Mouse (Mus musculus): ENCODE measurements around the gene Olfr112. TPM values are rescaled to one million over a fixed set of nuclear protein-coding genes. Genes with fewer than 3 reads are reported as not detected.
"Not testable (repeated sequence)": the region's sequence is repeated elsewhere in the genome, so short reads cannot be mapped to it uniquely, and the experiment has no call there.

Olfr112 gene
- total RNA-seq (2014; rRNA removed) (not detected in 2 replicates), polyA plus RNA-seq (2015; fragmentation: Nextera tagmentation; extraction: Ambion mirVana) (not detected in 2 replicates)

- ATAC-seq (ENCODE audit: low FRiP score) (no peak), DNase-seq (ENCODE audit: low spot score) (no peak)
- H3K9ac ChIP-seq (replicated peaks; ENCODE audit: low read length, poor library complexity, severe bottlenecking), result no peak within 1 kb of the TSS
- H3K4me1 ChIP-seq (ENCODE audit: insufficient read depth, low read length), result no peaks in the 10 kb centered on the region
- no peaks in the 10 kb centered on the region for H3K36me3 ChIP-seq (ENCODE audit: insufficient read depth, low read length)
- no peak within 1 kb of the TSS for H3K4me2 ChIP-seq (ENCODE audit: low read depth, low read length, poor library complexity, severe bottlenecking)
- no peak for TF ChIP-seq CTCF (IDR thresholded peaks at IDR 0.05)
- H3K9me3 ChIP-seq (ENCODE audit: low read length), result no peaks in the 10 kb centered on the region
- H3K27me3 ChIP-seq (ENCODE audit: insufficient read depth, low read length), result no peaks in the 10 kb centered on the region
- no peak within 1 kb of the TSS for H3K4me3 ChIP-seq (ENCODE audit: low read depth, low read length)
- no peak within 1 kb of the TSS for H3K27ac ChIP-seq (ENCODE audit: low read depth, low read length)
Observed at GRCm38 (mm10) chr17:37569351-37569750, at the start of gene Olfr112. TSS of gene Olfr112 (minus strand) at chr17:37569451.

GRCm38 (mm10) chr17:37592643-37593042, 23.4 kb upstream of the Olfr112 start, which contains the start of gene Olfr114:
TSS of gene Olfr114 (minus strand) at chr17:37592743.
- no peak for TF ChIP-seq CTCF (IDR thresholded peaks at IDR 0.05)

GRCm38 (mm10) chr17:37577563-37577962, 8.3 kb upstream of the Olfr112 start, which contains the start of gene Olfr113:
TSS of gene Olfr113 (minus strand) at chr17:37577663.
- no peak for DNase-seq (ENCODE audit: low spot score)
- H3K9ac ChIP-seq (replicated peaks; ENCODE audit: low read length, poor library complexity, severe bottlenecking), result no peak within 1 kb of the TSS
- TF ChIP-seq CTCF (IDR thresholded peaks at IDR 0.05), result no peak
- no peak within 1 kb of the TSS for H3K4me3 ChIP-seq (ENCODE audit: low read depth, low read length)
- no peaks in the 10 kb centered on the region for H3K4me1 ChIP-seq (ENCODE audit: insufficient read depth, low read length)
- no peak for ATAC-seq (ENCODE audit: low FRiP score)
- H3K27me3 ChIP-seq (ENCODE audit: insufficient read depth, low read length), result no peaks in the 10 kb centered on the region
- no peak within 1 kb of the TSS for H3K4me2 ChIP-seq (ENCODE audit: low read depth, low read length, poor library complexity, severe bottlenecking)
- H3K36me3 ChIP-seq (ENCODE audit: insufficient read depth, low read length), result no peaks in the 10 kb centered on the region
- H3K9me3 ChIP-seq (ENCODE audit: low read length), result no peaks in the 10 kb centered on the region
- H3K27ac ChIP-seq (ENCODE audit: low read depth, low read length), result no peak within 1 kb of the TSS

More at GRCm38 (mm10) chr17:37592643-37593042, 23.4 kb upstream of the Olfr112 start, which contains the start of gene Olfr114:
- Histone ChIP-seq H3K4me3 (ENCODE audit: low read depth, low read length) (no peak within 1 kb of the TSS), H3K4me2 (ENCODE audit: low read depth, low read length, poor library complexity, severe bottlenecking) (no peak within 1 kb of the TSS), H3K9ac (replicated peaks; ENCODE audit: low read length, poor library complexity, severe bottlenecking) (no peak within 1 kb of the TSS), H3K4me1 (ENCODE audit: insufficient read depth, low read length) (no peaks in the 10 kb centered on the region), H3K27ac (ENCODE audit: low read depth, low read length) (no peak within 1 kb of the TSS), H3K9me3 (ENCODE audit: low read length) (no peaks in the 10 kb centered on the region), H3K27me3 (ENCODE audit: insufficient read depth, low read length) (no peaks in the 10 kb centered on the region), H3K36me3 (ENCODE audit: insufficient read depth, low read length) (no peaks in the 10 kb centered on the region)
- DNase-seq (ENCODE audit: low spot score) (no peak), ATAC-seq (ENCODE audit: low FRiP score) (no peak)

- H3K4me2 ChIP-seq (ENCODE audit: low read depth, low read length, poor library complexity, severe bottlenecking), result no peak overlapping the region
- TF ChIP-seq CTCF (IDR thresholded peaks at IDR 0.05), result no peak
- ATAC-seq (ENCODE audit: low FRiP score), result no peak
- H3K4me1 ChIP-seq (ENCODE audit: insufficient read depth, low read length), result no peaks in the 10 kb centered on the region
- DNase-seq (ENCODE audit: low spot score), result no peak
- H3K27ac ChIP-seq (ENCODE audit: low read depth, low read length), result no peak overlapping the region
- H3K27me3 ChIP-seq (ENCODE audit: insufficient read depth, low read length), result no peaks in the 10 kb centered on the region
- no peak overlapping the region for H3K9ac ChIP-seq (replicated peaks; ENCODE audit: low read length, poor library complexity, severe bottlenecking)
- WGBS, result 64% methylated on average over 1 of the region's 1 CpGs
- no peak overlapping the region for H3K4me3 ChIP-seq (ENCODE audit: low read depth, low read length)
- no peaks in the 10 kb centered on the region for H3K36me3 ChIP-seq (ENCODE audit: insufficient read depth, low read length)
- no peaks in the 10 kb centered on the region for H3K9me3 ChIP-seq (ENCODE audit: low read length)
Observed at GRCm38 (mm10) chr17:37558913-37559615, 10.2 kb downstream of the Olfr112 start.

- H3K9me3 ChIP-seq (ENCODE audit: low read length), result no peaks in the 10 kb centered on the region
- TF ChIP-seq CTCF (IDR thresholded peaks at IDR 0.05), result no peak
- H3K4me3 ChIP-seq (ENCODE audit: low read depth, low read length), result no peak overlapping the region
- no peak overlapping the region for H3K4me2 ChIP-seq (ENCODE audit: low read depth, low read length, poor library complexity, severe bottlenecking)
- H3K4me1 ChIP-seq (ENCODE audit: insufficient read depth, low read length), result no peaks in the 10 kb centered on the region
- no peak overlapping the region for H3K9ac ChIP-seq (replicated peaks; ENCODE audit: low read length, poor library complexity, severe bottlenecking)
- DNase-seq (ENCODE audit: low spot score), result peak; percentile 47
- H3K27ac ChIP-seq (ENCODE audit: low read depth, low read length), result no peak overlapping the region
- no peak for ATAC-seq (ENCODE audit: low FRiP score)
- H3K27me3 ChIP-seq (ENCODE audit: insufficient read depth, low read length), result no peaks in the 10 kb centered on the region
- 48% methylated on average over 3 of the region's 3 CpGs for WGBS
- H3K36me3 ChIP-seq (ENCODE audit: insufficient read depth, low read length), result no peaks in the 10 kb centered on the region
Observed at GRCm38 (mm10) chr17:37543800-37544435, 25.3 kb downstream of the Olfr112 start.

DNA sequence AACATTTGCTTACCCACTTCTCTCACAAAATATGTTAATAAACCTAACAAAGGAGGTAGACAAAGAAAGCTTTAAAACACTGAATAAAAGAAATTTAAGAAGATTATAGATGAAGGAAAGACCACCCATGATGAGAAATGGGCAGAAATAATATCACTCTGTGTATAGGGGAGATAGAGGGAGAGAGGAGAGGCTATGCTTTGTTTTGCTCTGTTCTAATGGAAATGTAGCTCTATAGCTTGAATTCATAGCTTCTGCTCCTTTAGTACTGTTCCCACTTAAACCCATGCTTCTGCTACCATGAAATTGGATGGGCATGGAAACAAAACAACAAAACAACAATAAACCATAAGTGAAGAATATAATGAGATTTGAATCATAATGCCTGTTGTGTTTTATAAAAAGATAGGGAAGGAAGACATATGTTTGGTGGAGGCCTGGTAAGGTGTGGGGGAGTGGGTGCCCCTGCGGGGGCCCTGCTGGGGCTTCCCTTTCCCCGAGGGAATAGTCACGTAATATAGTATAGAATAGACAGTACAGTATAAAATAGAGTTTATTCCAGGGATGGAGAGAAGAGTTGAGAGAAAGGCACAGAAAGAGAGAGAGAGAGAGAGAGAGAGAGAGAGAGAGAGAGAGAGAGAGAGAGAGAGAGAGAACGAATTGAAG, 27.7 kb downstream of the Olfr112 start:
- 35% methylated on average over 4 of the region's 4 CpGs for WGBS
- Histone ChIP-seq H3K4me3 (ENCODE audit: low read depth, low read length) (no peak overlapping the region), H3K9ac (replicated peaks; ENCODE audit: low read length, poor library complexity, severe bottlenecking) (no peak overlapping the region), H3K27ac (ENCODE audit: low read depth, low read length) (no peak overlapping the region), H3K4me2 (ENCODE audit: low read depth, low read length, poor library complexity, severe bottlenecking) (no peak overlapping the region), H3K4me1 (ENCODE audit: insufficient read depth, low read length) (no peaks in the 10 kb centered on the region), H3K36me3 (ENCODE audit: insufficient read depth, low read length) (no peaks in the 10 kb centered on the region), H3K9me3 (ENCODE audit: low read length) (no peaks in the 10 kb centered on the region), H3K27me3 (ENCODE audit: insufficient read depth, low read length) (no peaks in the 10 kb centered on the region)
- TF ChIP-seq CTCF (IDR thresholded peaks at IDR 0.05), result no peak
- no peak for DNase-seq (ENCODE audit: low spot score)
- ATAC-seq (ENCODE audit: low FRiP score), result no peak

- not testable (repeated sequence) for H3K27ac ChIP-seq (ENCODE audit: low read depth, low read length); H3K4me1 ChIP-seq (ENCODE audit: insufficient read depth, low read length); H3K36me3 ChIP-seq (ENCODE audit: insufficient read depth, low read length); H3K9me3 ChIP-seq (ENCODE audit: low read length); ATAC-seq (ENCODE audit: low FRiP score); H3K4me2 ChIP-seq (ENCODE audit: low read depth, low read length, poor library complexity, severe bottlenecking); H3K27me3 ChIP-seq (ENCODE audit: insufficient read depth, low read length); H3K4me3 ChIP-seq (ENCODE audit: low read depth, low read length); DNase-seq (ENCODE audit: low spot score); H3K9ac ChIP-seq (replicated peaks; ENCODE audit: low read length, poor library complexity, severe bottlenecking)
- 74% methylated on average over 1 of the region's 1 CpGs for WGBS
Observed at GRCm38 (mm10) chr17:37538416-37538815, 30.8 kb downstream of the Olfr112 start.
